Mouse (Mus musculus) heart, embryonic 15.5 days (tissue): ENCODE results near the gene Mpped1. TPM values are rescaled to one million over a fixed set of nuclear protein-coding genes. Genes with fewer than 3 reads are reported as not detected.

Experiments used
- ATAC-seq: fragments of 200-750 bp; cut with Nextera tagmentation; replicated peaks from 2 replicates; pipeline ENCODE4 v1.8.0; 2017; ENCODE audit warnings: low read depth, moderate TSS enrichment; ENCODE audit not compliant: insufficient number of reproducible peaks, insufficient read depth, low FRiP score
- H3K27ac ChIP-seq: fragments of 300-500 bp; sonication (generic); 2 replicates; pipeline ENCODE4 v1.5.1; 2015; ENCODE audit warnings: mild to moderate bottlenecking, inconsistent platforms
- H3K27me3 ChIP-seq: fragments of 300-500 bp; sonication (generic); 2 replicates; pipeline ENCODE4 v1.6.1; 2015; ENCODE audit warnings: inconsistent platforms
- H3K36me3 ChIP-seq: fragments of 300-500 bp; sonication (generic); 2 replicates; pipeline ENCODE4 v1.6.1; 2015; ENCODE audit warnings: mild to moderate bottlenecking, inconsistent platforms
- H3K4me1 ChIP-seq: fragments of 300-500 bp; sonication (generic); replicated peaks from 2 replicates; pipeline ENCODE4 v1.6.1; 2015; ENCODE audit warnings: inconsistent platforms
- H3K4me2 ChIP-seq: fragments of 300-500 bp; sonication (generic); 2 replicates; pipeline ENCODE4 v1.6.1; 2015; ENCODE audit warnings: inconsistent platforms, mild to moderate bottlenecking, moderate library complexity
- H3K4me3 ChIP-seq: fragments of 300-500 bp; sonication (generic); 2 replicates; pipeline ENCODE4 v1.5.1; 2015; ENCODE audit warnings: mild to moderate bottlenecking, inconsistent platforms
- H3K9ac ChIP-seq: fragments of 300-500 bp; sonication (generic); 2 replicates; pipeline ENCODE4 v1.6.1; 2015; ENCODE audit warnings: mild to moderate bottlenecking, inconsistent platforms
- H3K9me3 ChIP-seq: fragments of 300-500 bp; sonication (generic); replicated peaks from 2 replicates; pipeline ENCODE4 v1.6.1; 2016; ENCODE audit warnings: inconsistent platforms
- WGBS: fragments of 180-500 bp; shearing (Covaris S2); methylation state at CpG from one replicate; pipeline ENCODE4 v1.1.7; 2015; ENCODE audit warnings: mixed read lengths; 5-methylcytosine and 5-hydroxymethylcytosine counted together
- polyA plus RNA-seq: library from polyadenylated mRNA; unstranded; fragments of >200 nt; fragmentation: Nextera tagmentation; extraction: Ambion mirVana; gene quantifications from 2 replicates; pipeline ENCODE4 v1.2.1, GENCODE M21; 2015

Gene Mpped1
- polyA plus RNA-seq, 1 experiment from 2014 or later = 0.15 TPM

DNA sequence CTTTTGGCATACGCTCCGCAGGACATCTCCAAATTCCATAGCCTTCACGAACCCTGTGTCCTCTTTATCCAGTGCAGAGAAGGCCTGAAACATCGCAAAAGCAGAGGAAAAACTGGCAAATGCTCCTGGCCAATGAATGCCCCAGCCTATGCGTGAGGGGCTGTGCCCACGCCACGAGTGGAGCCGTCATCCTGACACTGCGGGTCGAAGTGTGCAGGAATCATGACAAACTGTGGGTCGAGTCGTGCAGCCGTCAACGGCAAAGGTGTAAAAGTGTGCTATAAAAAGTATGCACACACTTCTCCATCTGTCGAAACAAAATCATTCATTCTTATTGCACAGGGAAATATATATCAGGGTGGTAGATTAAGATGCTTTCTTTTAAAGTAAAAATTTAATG lies 113.6 kb downstream of the Mpped1 start:
- 75% methylated on average over 15 of the region's 15 CpGs for WGBS
- ATAC-seq = no peak

DNA sequence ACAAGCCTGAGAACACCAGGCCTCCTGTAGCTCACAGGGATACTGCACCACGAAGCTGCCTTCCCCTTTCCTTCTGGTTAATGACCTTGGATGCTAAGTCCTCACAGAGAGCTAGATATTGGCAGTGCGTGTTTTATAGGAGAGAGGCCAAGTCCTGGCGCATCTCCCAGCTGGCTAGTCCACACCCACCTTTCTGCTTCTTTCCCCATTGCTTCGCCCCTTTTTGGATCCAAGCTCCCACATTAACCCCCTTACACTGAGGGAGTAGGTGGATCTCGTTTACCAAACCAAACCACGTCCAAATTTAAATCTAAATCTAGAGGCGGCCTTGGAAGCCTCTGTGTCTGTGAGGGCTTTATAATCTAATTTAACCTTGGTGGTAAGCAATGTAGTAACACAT lies 115.0 kb downstream of the Mpped1 start:
- no peaks in the 10 kb centered on the region for H3K36me3 ChIP-seq
- H3K4me3 ChIP-seq = no peak overlapping the region
- H3K9me3 ChIP-seq = no peaks in the 10 kb centered on the region
- 64% methylated on average over 7 of the region's 7 CpGs for WGBS
- H3K4me1 ChIP-seq = no peaks in the 10 kb centered on the region
- ATAC-seq = no peak
- H3K9ac ChIP-seq = no peak overlapping the region
- H3K27me3 ChIP-seq = peaks cover 13% of the 10 kb centered on the region
- no peak overlapping the region for H3K4me2 ChIP-seq
- no peak overlapping the region for H3K27ac ChIP-seq

More for the DNA sequence above, 113.6 kb downstream of the Mpped1 start:
- Histone ChIP-seq H3K36me3 (no peaks in the 10 kb centered on the region), H3K27me3 (peaks cover 13% of the 10 kb centered on the region), H3K4me3 (no peak overlapping the region), H3K9me3 (no peaks in the 10 kb centered on the region), H3K4me2 (no peak overlapping the region), H3K9ac (no peak overlapping the region), H3K27ac (no peak overlapping the region), H3K4me1 (no peaks in the 10 kb centered on the region)

DNA sequence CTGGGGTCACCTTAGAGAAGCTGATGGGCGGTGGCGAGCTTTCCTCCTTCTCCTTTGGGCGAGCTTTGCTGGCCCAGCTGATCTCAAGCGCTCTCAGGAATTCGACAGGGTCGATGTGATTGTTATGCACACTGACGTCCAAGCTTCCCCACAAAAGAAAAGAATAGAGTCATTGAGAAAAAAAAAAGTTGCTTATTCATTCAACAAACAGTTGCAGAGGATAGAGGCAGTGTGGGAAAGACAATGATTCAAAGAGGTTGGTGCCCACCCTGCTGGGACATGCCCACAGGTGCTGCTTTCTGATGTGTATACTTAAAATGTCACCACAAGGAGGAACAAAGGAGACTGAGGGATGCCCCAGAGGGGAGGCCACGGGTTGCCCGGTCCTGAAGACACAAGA lies 116.7 kb downstream of the Mpped1 start:
- H3K9ac ChIP-seq = no peak overlapping the region
- no peak overlapping the region for H3K27ac ChIP-seq

DNA sequence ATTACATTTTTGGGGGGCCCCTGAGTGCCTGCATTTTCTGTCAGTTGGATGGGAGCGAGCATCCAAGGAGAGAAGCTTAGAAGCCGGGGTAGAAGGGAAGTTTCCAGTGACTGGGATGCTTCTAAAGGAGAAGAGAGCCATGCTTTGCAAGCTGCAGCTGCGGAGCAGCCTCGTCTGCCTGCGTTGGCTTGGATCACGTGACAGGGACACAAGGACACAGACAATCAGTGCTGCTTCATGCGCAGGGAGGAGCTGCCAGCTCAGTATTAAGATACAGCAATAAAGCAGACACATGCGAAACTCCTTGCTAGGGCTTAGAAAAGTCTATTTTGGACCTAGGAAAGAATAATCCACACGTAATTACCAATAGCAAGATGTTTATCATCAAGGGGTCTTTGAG lies 118.0 kb downstream of the Mpped1 start:
- Histone ChIP-seq H3K9me3 (no peaks in the 10 kb centered on the region), H3K9ac (no peak overlapping the region), H3K4me3 (no peak overlapping the region), H3K4me1 (no peaks in the 10 kb centered on the region), H3K27ac (no peak overlapping the region), H3K36me3 (no peaks in the 10 kb centered on the region), H3K27me3 (peaks cover 19% of the 10 kb centered on the region), H3K4me2 (no peak overlapping the region)
- ATAC-seq = no peak
- 62% methylated on average over 9 of the region's 9 CpGs for WGBS

More for the DNA sequence above, 116.7 kb downstream of the Mpped1 start:
- no peaks in the 10 kb centered on the region for H3K36me3 ChIP-seq
- no peak overlapping the region for H3K4me2 ChIP-seq
- H3K9me3 ChIP-seq = no peaks in the 10 kb centered on the region
- 45% methylated on average over 9 of the region's 9 CpGs for WGBS
- H3K4me3 ChIP-seq = no peak overlapping the region
- H3K27me3 ChIP-seq = peaks cover 13% of the 10 kb centered on the region
- no peaks in the 10 kb centered on the region for H3K4me1 ChIP-seq
- ATAC-seq = no peak

DNA sequence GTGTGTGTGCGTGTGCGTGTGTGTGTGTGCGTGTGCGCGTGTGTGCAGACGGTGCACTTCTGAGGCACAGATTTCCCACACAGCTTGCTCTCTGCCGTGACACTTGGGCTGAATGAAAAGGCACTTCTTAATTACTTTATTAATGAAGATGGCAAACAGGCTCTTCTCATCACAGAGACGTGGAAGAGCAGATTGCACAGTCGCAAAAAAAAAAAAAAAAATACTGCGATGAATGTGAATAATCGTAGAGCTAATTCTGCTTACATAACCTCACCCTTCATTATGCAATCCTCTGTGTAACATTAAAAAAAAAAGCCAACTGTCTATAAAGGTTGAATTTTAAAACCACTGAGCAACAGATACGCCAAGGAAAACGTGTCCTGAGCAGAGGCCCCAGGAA lies 127.2 kb downstream of the Mpped1 start:
- peaks cover 24% of the 10 kb centered on the region for H3K27me3 ChIP-seq
- H3K4me2 ChIP-seq = no peak overlapping the region
- no peaks in the 10 kb centered on the region for H3K9me3 ChIP-seq
- no peak overlapping the region for H3K4me3 ChIP-seq
- H3K27ac ChIP-seq = no peak overlapping the region
- no peaks in the 10 kb centered on the region for H3K36me3 ChIP-seq
- no peaks in the 10 kb centered on the region for H3K4me1 ChIP-seq
- no peak for ATAC-seq
- H3K9ac ChIP-seq = no peak overlapping the region
- WGBS = 85% methylated on average over 13 of the region's 13 CpGs

Other genes starting within 250 kb of the Mpped1 start
- gene Tspo, start 215.9 kb upstream of the Mpped1 start, polyA plus RNA-seq = 149 and 164 TPM in 2 replicates
- 25.8 and 30.5 TPM in 2 replicates for gene Mcat, start 215.7 kb upstream of the Mpped1 start, polyA plus RNA-seq
- 14.4 and 22.6 TPM in 2 replicates for gene Ttll12, start 184.3 kb upstream of the Mpped1 start, polyA plus RNA-seq
- gene Scube1, start 54.4 kb upstream of the Mpped1 start, polyA plus RNA-seq = 4.8 and 7.9 TPM in 2 replicates